Mouse (Mus musculus): ENCODE measurements around the gene Cldn2. TPM values are rescaled to one million over a fixed set of nuclear protein-coding genes. Genes with fewer than 3 reads are reported as not detected.

Cldn2 gene
- total RNA-seq, 2 experiments from 2014 or later, result not detected

Other genes starting within 250 kb of the Cldn2 start
- gene Rnf128, start 237.5 kb upstream of the Cldn2 start, total RNA-seq (2014; fragmentation: Nextera tagmentation), result 1.5 and 3.8 TPM in 2 replicates
- gene Rnf128, start 237.5 kb upstream of the Cldn2 start, total RNA-seq (2017), result 1.7 and 2.9 TPM in 2 replicates
- 6.4 and 7.6 TPM in 2 replicates for gene Tbc1d8b, start 115.8 kb upstream of the Cldn2 start, total RNA-seq (2014; fragmentation: Nextera tagmentation)
- gene Tbc1d8b, start 115.8 kb upstream of the Cldn2 start, total RNA-seq (2017), result 6.9 and 9.6 TPM in 2 replicates
- not detected in 2 replicates for gene Gm15013, start 86.3 kb upstream of the Cldn2 start, total RNA-seq (2014; fragmentation: Nextera tagmentation)
- 0.50 TPM in 1 of 2 replicates, not detected in the other for gene Gm15013, start 86.3 kb upstream of the Cldn2 start, total RNA-seq (2017)
- gene Ripply1, start 18.5 kb upstream of the Cldn2 start, total RNA-seq (2014; fragmentation: Nextera tagmentation), result not detected in 2 replicates
- not detected in 2 replicates for gene Ripply1, start 18.5 kb upstream of the Cldn2 start, total RNA-seq (2017)
- gene Morc4, start 70.8 kb downstream of the Cldn2 start, total RNA-seq (2014; fragmentation: Nextera tagmentation), result 0.28 and 0.30 TPM in 2 replicates
- gene Morc4, start 70.8 kb downstream of the Cldn2 start, total RNA-seq (2017), result 2.4 TPM in 1 of 2 replicates, not detected in the other
- 10.4 and 15.1 TPM in 2 replicates for gene Rbm41, start 197.8 kb downstream of the Cldn2 start, total RNA-seq (2014; fragmentation: Nextera tagmentation)
- 10.6 and 12.1 TPM in 2 replicates for gene Rbm41, start 197.8 kb downstream of the Cldn2 start, total RNA-seq (2017)